Mouse (Mus musculus) kidney, postnatal 0 days (tissue): ENCODE measurements around the gene Crabp2. TPM values are rescaled to one million over a fixed set of nuclear protein-coding genes. Genes with fewer than 3 reads are reported as not detected.

Source experiments
- ATAC-seq: fragments of 200-750 bp; cut with Nextera tagmentation; replicated peaks from 2 replicates; pipeline ENCODE4 v1.8.0; 2017; ENCODE audit warnings: low read depth, moderate number of reproducible peaks, moderate TSS enrichment, moderate library complexity; ENCODE audit not compliant: low FRiP score
- DNase-seq: peaks from one replicate; pipeline ENCODE4 v3.0.0-alpha.2; 2016; ENCODE audit warnings: low spot score
- H3K27ac ChIP-seq: fragments of 300-500 bp; sonication (generic); 2 replicates; pipeline ENCODE4 v1.5.1; 2014; ENCODE audit warnings: mild to moderate bottlenecking
- H3K27me3 ChIP-seq: fragments of 300-500 bp; sonication (generic); 2 replicates; pipeline ENCODE4 v1.6.1; 2014; ENCODE audit warnings: low read length, mixed read lengths; ENCODE audit not compliant: insufficient read depth
- H3K36me3 ChIP-seq: fragments of 300-500 bp; sonication (generic); 2 replicates; pipeline ENCODE4 v1.6.1; 2014; ENCODE audit warnings: low read length, mixed read lengths; ENCODE audit not compliant: insufficient read depth
- H3K4me1 ChIP-seq: fragments of 300-500 bp; sonication (generic); replicated peaks from 2 replicates; pipeline ENCODE4 v1.6.1; 2014; ENCODE audit warnings: antibody characterized with exemption, low read length, mixed read lengths; ENCODE audit not compliant: insufficient read depth
- H3K4me2 ChIP-seq: fragments of 300-500 bp; sonication (generic); 2 replicates; pipeline ENCODE4 v1.6.1; 2014; ENCODE audit warnings: mild to moderate bottlenecking, low read length, moderate library complexity, mixed read lengths
- H3K4me3 ChIP-seq: fragments of 300-500 bp; sonication (generic); replicated peaks from 2 replicates; pipeline ENCODE4 v1.5.1; 2014; ENCODE audit warnings: low read depth, low read length
- H3K9ac ChIP-seq: fragments of 300-500 bp; sonication (generic); 2 replicates; pipeline ENCODE4 v1.6.1; 2014; ENCODE audit warnings: low read depth, low read length
- H3K9me3 ChIP-seq: fragments of 300-500 bp; sonication (generic); replicated peaks from 2 replicates; pipeline ENCODE4 v1.6.1; 2016; ENCODE audit warnings: low read length, inconsistent platforms, mixed read lengths
- CTCF ChIP-seq: IDR thresholded peaks from 2 replicates; pipeline ENCODE4 v1.5.1; 2016; ENCODE audit warnings: antibody characterized with exemption, low read depth, mild to moderate bottlenecking, moderate library complexity
- WGBS: fragments of 180-500 bp; shearing (Covaris S2); extraction: QIAGEN DNeasy Blood & Tissue Kit; methylation state at CpG from one replicate; pipeline ENCODE4 v1.1.7; 2014; 5-methylcytosine and 5-hydroxymethylcytosine counted together
- polyA plus RNA-seq: library from polyadenylated mRNA; unstranded; fragments of >200 nt; fragmentation: Nextera tagmentation; extraction: Ambion mirVana; gene quantifications from 2 replicates; pipeline ENCODE4 v1.2.1, GENCODE M21; 2015

The Crabp2 gene
- polyA plus RNA-seq, 1 experiment from 2014 or later = 20.9 TPM

DNA sequence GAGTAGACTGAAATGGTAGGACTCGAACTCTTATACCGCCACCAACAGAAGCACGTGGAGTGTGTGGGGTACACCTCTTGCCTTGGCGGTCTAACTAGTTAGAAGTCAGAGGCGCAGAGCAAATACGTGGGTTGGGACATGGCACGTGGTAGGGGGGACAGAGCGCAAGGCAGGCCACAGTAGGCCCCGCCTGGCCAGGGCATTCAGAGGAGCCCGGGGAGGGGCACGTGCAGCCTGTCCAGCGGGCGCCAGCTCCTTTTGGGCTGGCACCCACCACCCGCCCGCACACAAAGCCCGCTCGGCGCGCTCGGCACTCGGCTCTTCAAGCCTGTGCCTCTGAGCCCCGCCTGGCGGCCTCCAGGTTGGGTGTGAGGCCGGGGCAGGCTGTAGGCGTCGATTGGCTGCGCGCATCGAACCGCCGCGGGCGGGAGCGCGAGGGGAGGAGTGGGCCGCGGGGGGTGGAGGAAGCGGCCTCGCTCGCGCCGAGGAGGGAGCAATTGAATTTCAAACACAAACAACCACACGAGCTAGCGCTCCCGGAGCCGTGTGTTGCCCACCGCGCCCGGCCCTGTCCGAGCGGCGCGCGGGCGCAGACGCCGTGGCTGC, 42.5 kb upstream of the Crabp2 start, which contains the start of gene Hdgf:
Gene Hdgf, plus strand, starts transcription at position 442 of the 606 bp plus-strand sequence.
- no peaks in the 10 kb centered on the region for H3K27me3 ChIP-seq
- peak within 1 kb of the TSS; percentile 59 for H3K4me2 ChIP-seq
- peak; percentile 97 for DNase-seq
- 1% methylated on average over 50 of the region's 57 CpGs for WGBS
- no peaks in the 10 kb centered on the region for H3K36me3 ChIP-seq
- peak within 1 kb of the TSS; percentile 89 for H3K9ac ChIP-seq
- peak within 1 kb of the TSS; percentile 96 for H3K27ac ChIP-seq
- peak; percentile 61 for TF ChIP-seq CTCF
- peak; percentile 95 for ATAC-seq
- no peaks in the 10 kb centered on the region for H3K9me3 ChIP-seq
- peaks cover 30% of the 10 kb centered on the region for H3K4me1 ChIP-seq
- H3K4me3 ChIP-seq = peak within 1 kb of the TSS; percentile 83

DNA sequence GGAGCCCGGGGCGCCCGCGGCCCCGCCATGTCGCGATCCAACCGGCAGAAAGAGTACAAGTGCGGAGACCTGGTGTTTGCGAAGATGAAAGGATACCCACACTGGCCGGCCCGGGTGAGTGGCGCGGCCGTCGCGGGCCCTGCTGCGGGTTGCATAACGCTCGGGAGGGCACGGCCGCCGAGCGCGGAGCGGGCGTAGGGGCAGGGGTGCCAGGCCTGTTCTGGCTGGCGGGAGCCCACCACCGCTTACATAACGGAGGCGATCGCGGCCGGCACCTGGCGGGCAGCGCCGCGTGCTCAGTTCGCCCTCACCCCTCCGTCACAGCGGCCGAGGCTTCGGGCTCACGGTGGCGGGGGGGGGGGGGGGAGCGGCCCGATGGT, 41.9 kb upstream of the Crabp2 start:
- peak; percentile 10; the same call in 1 of the 2 replicates for ATAC-seq
- 0% methylated on average over 32 of the region's 47 CpGs for WGBS
- peak; percentile 45 for DNase-seq

DNA sequence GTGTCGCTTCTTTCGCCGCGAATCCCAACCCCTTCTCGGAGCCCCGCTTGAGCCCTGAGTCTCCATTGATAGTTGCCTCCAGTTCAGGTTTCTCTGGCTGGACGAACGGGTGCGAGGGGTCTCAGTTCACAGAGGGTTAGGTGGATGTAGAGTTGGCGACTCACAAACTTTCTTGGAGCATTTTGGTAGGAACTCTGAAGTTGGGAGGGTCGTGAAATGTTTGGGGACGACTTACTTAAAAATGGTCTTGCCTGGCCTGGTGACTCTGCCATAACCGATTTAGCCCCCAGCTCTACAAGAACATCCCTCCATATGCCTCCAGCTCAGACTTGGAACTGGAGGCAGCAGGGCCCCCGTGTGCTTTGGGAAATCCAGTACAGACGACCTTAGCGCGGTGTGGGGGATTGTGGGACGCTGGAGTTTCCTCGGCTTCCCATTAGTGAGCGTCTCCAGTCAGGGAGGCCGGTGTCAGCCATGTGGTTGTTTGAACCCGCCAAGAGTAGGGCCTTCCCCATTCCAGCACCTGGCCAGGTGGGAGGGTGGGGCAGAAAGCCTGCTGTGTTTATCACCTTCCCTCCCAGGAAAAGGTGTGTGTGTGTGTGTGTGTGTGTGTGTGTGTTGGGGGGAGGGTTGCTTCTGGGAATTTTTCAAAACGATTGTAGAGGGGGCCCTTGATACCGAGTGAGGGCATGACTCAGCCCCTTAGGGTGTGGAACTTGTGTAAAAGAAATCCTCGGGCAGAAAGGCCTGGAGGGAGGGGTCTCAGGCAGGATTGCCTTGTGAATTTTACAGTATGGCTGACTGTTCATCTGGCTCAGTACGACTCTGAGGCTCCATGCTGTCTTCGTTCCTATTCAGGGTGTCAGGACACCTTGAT, 41.2 kb upstream of the Crabp2 start:
- Histone ChIP-seq H3K9me3 (no peaks in the 10 kb centered on the region), H3K4me3 (peak overlapping the region; percentile 83), H3K27me3 (no peaks in the 10 kb centered on the region), H3K4me1 (peaks cover 34% of the 10 kb centered on the region), H3K36me3 (no peaks in the 10 kb centered on the region), H3K4me2 (peak overlapping the region; percentile 59), H3K27ac (peak overlapping the region; percentile 96), H3K9ac (peak overlapping the region; percentile 89)
- TF ChIP-seq CTCF = no peak
- WGBS = under 1% methylated on average over 27 of the region's 27 CpGs
- no peak for ATAC-seq
- peak; percentile 58 for DNase-seq

More for the DNA sequence above, 41.9 kb upstream of the Crabp2 start:
- no peaks in the 10 kb centered on the region for H3K36me3 ChIP-seq
- no peak for TF ChIP-seq CTCF
- no peaks in the 10 kb centered on the region for H3K27me3 ChIP-seq
- peak overlapping the region; percentile 89 for H3K9ac ChIP-seq
- H3K4me3 ChIP-seq = peak overlapping the region; percentile 83
- peaks cover 34% of the 10 kb centered on the region for H3K4me1 ChIP-seq
- no peaks in the 10 kb centered on the region for H3K9me3 ChIP-seq
- H3K4me2 ChIP-seq = peak overlapping the region; percentile 59
- H3K27ac ChIP-seq = peak overlapping the region; percentile 96

DNA sequence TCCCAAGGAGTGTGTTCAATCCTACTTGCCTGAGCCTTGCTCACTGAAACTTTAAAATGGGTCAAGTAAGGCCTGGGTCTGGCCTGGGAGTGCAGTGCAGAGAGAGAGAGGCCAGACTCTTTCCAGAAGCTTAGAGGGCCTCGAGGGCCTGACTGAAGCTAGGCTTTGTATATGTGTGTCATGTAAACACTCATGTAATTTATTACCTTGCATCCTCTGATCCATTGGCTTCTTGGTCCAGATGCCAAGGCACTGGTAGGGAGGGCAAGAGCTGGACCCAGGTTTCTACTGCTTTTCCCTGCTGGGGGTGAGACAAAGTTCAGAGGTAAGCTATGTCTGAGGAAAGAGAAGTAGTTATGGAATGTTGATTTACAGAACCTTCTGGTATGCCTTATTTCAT, 40.6 kb upstream of the Crabp2 start:
- Histone ChIP-seq H3K9ac (peak overlapping the region; percentile 89), H3K36me3 (no peaks in the 10 kb centered on the region), H3K4me2 (peak overlapping the region; percentile 59), H3K27me3 (no peaks in the 10 kb centered on the region), H3K27ac (peak overlapping the region; percentile 96), H3K4me3 (peak overlapping the region; percentile 83), H3K9me3 (no peaks in the 10 kb centered on the region), H3K4me1 (peaks cover 34% of the 10 kb centered on the region)
- ATAC-seq (no peak), DNase-seq (peak; percentile 43)
- 0% methylated on average over 1 of the region's 1 CpGs for WGBS
- TF ChIP-seq CTCF = no peak

DNA sequence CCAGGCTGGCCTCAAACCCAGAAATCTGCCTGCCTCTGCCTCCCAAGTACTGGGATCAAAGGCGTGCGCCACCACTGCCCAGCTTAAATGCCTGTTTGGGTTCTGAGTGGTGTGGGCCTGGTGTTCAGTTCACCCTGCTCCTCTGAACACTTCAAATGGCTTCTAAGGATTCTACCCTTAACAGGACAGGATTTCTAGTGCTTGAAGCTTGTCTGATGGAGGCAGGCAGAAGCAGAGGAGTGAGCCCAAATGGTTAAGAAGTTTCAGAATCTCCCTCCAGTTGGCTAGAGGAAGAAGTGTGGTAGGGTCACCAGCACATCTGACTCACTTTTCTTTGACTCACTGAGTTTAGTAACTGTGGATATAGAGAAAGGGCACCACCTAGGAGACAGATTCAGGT, 39.1 kb upstream of the Crabp2 start:
- no peak for ATAC-seq
- H3K27me3 ChIP-seq = no peaks in the 10 kb centered on the region
- no peak overlapping the region for H3K4me3 ChIP-seq
- no peak overlapping the region for H3K9ac ChIP-seq
- H3K27ac ChIP-seq = peak overlapping the region; percentile 96
- peaks cover 34% of the 10 kb centered on the region for H3K4me1 ChIP-seq
- TF ChIP-seq CTCF = no peak
- WGBS = 91% methylated on average over 2 of the region's 2 CpGs
- no peaks in the 10 kb centered on the region for H3K9me3 ChIP-seq
- H3K4me2 ChIP-seq = peak overlapping the region; percentile 62
- no peak for DNase-seq
- H3K36me3 ChIP-seq = 0 out of 2 replicates have a peak, but pooled peaks cover 9% of the 10 kb centered on the region

DNA sequence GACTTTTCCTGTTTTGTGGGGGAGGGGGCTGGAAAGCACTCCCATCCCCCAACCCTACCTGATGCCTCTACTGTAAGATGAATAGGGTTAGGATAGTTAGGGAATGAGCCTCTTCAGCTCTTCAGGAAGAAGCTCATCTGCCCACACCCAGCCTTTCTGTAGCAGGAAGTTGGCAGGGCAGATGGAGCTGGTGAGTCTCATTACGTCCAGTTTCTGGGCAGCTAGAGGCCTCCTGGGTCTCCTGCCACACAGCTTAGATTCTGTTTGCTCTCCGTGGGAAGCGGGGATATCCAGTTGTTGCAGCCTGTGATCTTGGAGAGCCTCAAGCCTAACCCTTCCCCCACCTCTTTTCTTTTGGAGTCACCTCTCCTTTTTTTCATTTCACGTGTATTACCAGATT, 38.6 kb upstream of the Crabp2 start:
- TF ChIP-seq CTCF = no peak
- peaks cover 14% of the 10 kb centered on the region; the same call in 1 of the 2 replicates for H3K36me3 ChIP-seq
- H3K27ac ChIP-seq = peak overlapping the region; percentile 96
- H3K4me1 ChIP-seq = peaks cover 34% of the 10 kb centered on the region
- H3K4me3 ChIP-seq = peak overlapping the region; percentile 32; the same call in 1 of the 2 replicates
- H3K4me2 ChIP-seq = peak overlapping the region; percentile 62
- WGBS = 6% methylated on average over 4 of the region's 4 CpGs
- H3K9me3 ChIP-seq = no peaks in the 10 kb centered on the region
- no peak for ATAC-seq
- peak overlapping the region; percentile 46 for H3K9ac ChIP-seq
- H3K27me3 ChIP-seq = no peaks in the 10 kb centered on the region
- DNase-seq = no peak
